Comparison of ENCODE assay signal across 8 mouse cellular contexts in the genomic region with DNA sequence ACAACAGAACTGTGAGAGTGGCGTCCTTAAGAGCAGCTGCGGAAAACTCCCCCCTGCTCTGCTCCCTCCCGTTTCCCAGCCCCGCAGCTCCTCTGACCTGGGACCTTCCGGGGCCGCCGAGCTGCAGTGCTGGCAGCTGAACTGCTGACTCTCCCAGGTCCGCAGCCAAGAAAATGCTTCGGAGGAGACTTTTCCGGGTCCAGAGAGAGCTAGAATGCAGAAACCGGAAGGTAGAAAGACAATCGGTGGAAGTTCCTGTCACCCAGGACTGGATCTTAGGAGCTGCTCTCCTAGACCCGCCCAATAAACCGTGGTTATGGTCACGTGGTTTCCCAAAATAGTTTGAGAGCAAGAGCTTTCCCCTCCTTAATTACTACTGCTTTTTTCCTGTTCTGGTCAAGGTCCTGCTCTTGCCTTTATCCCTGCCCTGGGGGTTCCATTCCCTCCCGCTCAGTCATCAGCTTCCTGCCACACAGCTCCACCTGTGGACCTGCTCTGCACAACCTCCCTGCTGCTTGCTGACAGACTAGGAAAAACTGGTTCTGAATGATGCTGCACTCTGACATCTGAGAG. TPM values are rescaled to one million over a fixed set of nuclear protein-coding genes. Genes with fewer than 3 reads are reported as not detected.
DNase-seq lines count a peak whose midpoint lies in the region; ATAC-seq and TF ChIP-seq lines count a peak whose summit lies in the region.
"Not testable (repeated sequence)": the region's sequence is repeated elsewhere in the genome, so short reads cannot be mapped to it uniquely, and the experiment has no call there.

A gene (minus strand): TSS at position 469 of the 573 bp plus-strand sequence.

- not testable (repeated sequence) for H3K4me1 ChIP-seq in ES-E14 (ENCODE audit: control insufficient read depth in 2 of 2, insufficient read depth in 2 of 2, low read length in 2 of 2, poor library complexity in 1 of 2); forebrain, embryonic 15.5 days; liver, embryonic 15.5 days (replicated peaks); testis, adult 2 months (ENCODE audit: control insufficient read depth, insufficient read depth, low read length)

- DNase-seq in ES-E14 (ENCODE audit: low read depth, low spot score), result peak; percentile 41
- DNase-seq in cerebellum, adult 11 months, result peak; percentile 25
- DNase-seq in heart, postnatal 14 days, result peak; percentile 32 to 56
- peak; percentile 72 to 76 for DNase-seq in kidney, postnatal 36 days
- peak; percentile 47 for DNase-seq in neural tube, embryonic 10.5 days (ENCODE audit: extremely low spot score, low spot score)

- in situ Hi-C loops in ES-E14 (cut with MboI; ENCODE audit: low sequenced_read_pairs in 2 of 2, unreplicated experiment in 2 of 2), result loop anchor here in 1 of 2 experiments (25.0 kb wide), 1 partner anchor 246 kb away; a partner anchor contains a TSS

- not testable (repeated sequence) for H3K27me3 ChIP-seq in forebrain, embryonic 15.5 days; liver, embryonic 15.5 days; testis, adult 2 months (ENCODE audit: control insufficient read depth, insufficient read depth, low read length)

- not testable (repeated sequence) for H3K9me3 ChIP-seq in ES-E14 (ENCODE audit: control insufficient read depth, insufficient read depth, low read depth, low read length); forebrain, embryonic 15.5 days; liver, embryonic 15.5 days (replicated peaks)

- H3K36me3 ChIP-seq in ES-E14 (ENCODE audit: control insufficient read depth, insufficient read depth, low read length, poor library complexity, severe bottlenecking); forebrain, embryonic 15.5 days; liver, embryonic 15.5 days (replicated peaks); testis, adult 2 months (ENCODE audit: control insufficient read depth, insufficient read depth, low read length): not testable (repeated sequence)

- H3K4me2 ChIP-seq in forebrain, embryonic 15.5 days (replicated peaks), result peak within 1 kb of the TSS; percentile 55
- peak within 1 kb of the TSS; percentile 64 for H3K4me2 ChIP-seq in liver, embryonic 15.5 days

- intact Hi-C loops in heart, postnatal 14 days (cut with DNase I), result loop anchor here (10.0 kb wide), 1 partner anchor 249 kb away; no protein-coding TSS in a partner anchor

- peak; percentile 94 for ATAC-seq in forebrain, embryonic 15.5 days (replicated peaks)
- ATAC-seq in liver, embryonic 15.5 days (ENCODE audit: insufficient read depth), result peak; percentile 82

- H3K27ac ChIP-seq in ES-E14 (ENCODE audit: insufficient read depth, low read depth, low read length, poor library complexity, severe bottlenecking); forebrain, embryonic 15.5 days (replicated peaks); liver, embryonic 15.5 days (replicated peaks); testis, adult 2 months (ENCODE audit: control insufficient read depth, insufficient read depth, low read depth, low read length): not testable (repeated sequence)

- not testable (repeated sequence) for TF ChIP-seq CTCF in testis, adult 2 months (IDR thresholded peaks at IDR 0.05; ENCODE audit: control insufficient read depth, insufficient read depth, insufficient replicate concordance, low read depth, low read length)

- H3K4me3 ChIP-seq in ES-E14 (ENCODE audit: insufficient read depth in 1 of 2, low read depth in 1 of 2, low read length in 2 of 2, poor library complexity in 1 of 2, severe bottlenecking in 1 of 2), result peak within 1 kb of the TSS; percentile 58 to 65
- H3K4me3 ChIP-seq in forebrain, embryonic 15.5 days, result peak within 1 kb of the TSS; percentile 58
- peak within 1 kb of the TSS; percentile 57 for H3K4me3 ChIP-seq in liver, embryonic 15.5 days (replicated peaks)
- peak within 1 kb of the TSS; percentile 43 for H3K4me3 ChIP-seq in testis, adult 2 months (ENCODE audit: control insufficient read depth, low read depth, low read length)

- peak within 1 kb of the TSS; percentile 72 for H3K9ac ChIP-seq in ES-E14 (ENCODE audit: insufficient read depth, low read depth, low read length, poor library complexity, severe bottlenecking)
- peak within 1 kb of the TSS; percentile 66 for H3K9ac ChIP-seq in forebrain, embryonic 15.5 days (replicated peaks)
- peak within 1 kb of the TSS; percentile 27; the same call in 1 of the 2 replicates for H3K9ac ChIP-seq in liver, embryonic 15.5 days

- not testable (repeated sequence) for TF ChIP-seq POLR2A in testis, adult 2 months (IDR thresholded peaks at IDR 0.05; ENCODE audit: control insufficient read depth, low read depth, low read length)

- WGBS in forebrain, embryonic 15.5 days, result under 1% methylated on average over 16 of the region's 16 CpGs
- WGBS in liver, embryonic 15.5 days (ENCODE audit: insufficient replicate concordance), result under 1% methylated on average over 16 of the region's 16 CpGs

RNA-seq across cellular contexts. Expression of the gene that starts here (rescaled TPM):
- total RNA-seq in ES-E14 (2012; rRNA removed), result 1.7 and 2.3 TPM in 2 replicates
- 1.8 TPM in 2 replicates for polyA plus RNA-seq in forebrain, embryonic 15.5 days (2015; fragmentation: Nextera tagmentation; extraction: Ambion mirVana)
- 1 to 10 TPM in 1 of 2 experiments, under 1 TPM in 1; 0.88 to 1.0 TPM for total RNA-seq in heart, postnatal 14 days (2021)
- polyA plus RNA-seq in liver, embryonic 15.5 days (2015; fragmentation: Nextera tagmentation; extraction: Ambion mirVana), result 0.24 and 0.36 TPM in 2 replicates
- 0.04 and 0.06 TPM in 2 replicates for polyA plus RNA-seq in testis, adult 2 months (2012; rRNA removed)

Comparison
In these comparisons a context has a peak if more than half of its experiments do, and no peak if none do; other contexts are left out.
1. Peak in ATAC-seq, H3K4me3 ChIP-seq, H3K9ac ChIP-seq and H3K4me2 ChIP-seq in liver, embryonic 15.5 days; RNA of the gene not detected or under 1 TPM.